Mouse (Mus musculus): ENCODE measurements at regions not wholly inside any gene's neighbourhood (a gene's known extent, or its start where the extent isn't known, plus 50 kb on each side); places are given as distances from the start of the nearest gene placed in this dataset.

DNA sequence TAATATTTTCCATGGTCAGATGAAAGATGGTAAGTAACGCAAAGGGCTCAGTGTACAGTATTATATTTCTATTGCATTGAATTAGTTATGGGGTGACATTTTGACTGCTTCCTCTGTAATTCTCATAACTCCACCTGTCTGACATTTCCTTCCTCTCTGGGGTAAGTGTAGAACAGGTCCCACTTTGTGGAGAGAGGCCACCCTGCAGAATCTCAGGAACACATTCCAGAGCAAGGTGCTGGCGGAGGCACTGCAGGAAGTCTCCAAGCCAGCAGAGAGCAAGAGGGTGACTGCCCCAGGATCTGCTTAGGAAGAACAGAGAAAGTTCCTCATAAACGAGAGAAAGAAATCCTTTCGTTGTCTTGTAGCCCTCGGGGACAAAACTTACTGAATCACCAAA, 95.4 kb upstream of the Hes1 start:
- no peak for DNase-seq

DNA sequence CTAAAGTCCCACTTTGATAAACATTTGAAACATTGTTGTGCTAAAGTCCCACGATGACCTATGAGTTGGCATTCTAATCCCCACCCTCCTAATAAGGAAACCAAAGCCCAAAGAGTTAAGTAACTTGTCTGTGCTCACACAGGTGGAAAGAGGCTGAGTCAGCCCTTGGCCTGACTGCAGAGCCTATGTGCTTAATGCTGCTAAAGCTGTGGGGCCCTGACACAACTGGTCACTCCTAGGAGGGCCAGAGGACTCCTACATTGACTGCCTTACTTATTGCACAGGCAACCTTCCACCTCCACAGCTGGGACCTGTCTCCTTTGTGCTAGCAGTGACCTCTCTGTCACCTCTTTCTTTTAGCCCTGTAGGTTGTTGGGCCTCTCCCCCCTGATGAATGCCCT, 91.4 kb upstream of the Hes1 start:
- no peak for DNase-seq

GRCm38 (mm10) chr16:29973250-29973649, 90.9 kb upstream of the Hes1 start:
- no peak for DNase-seq

- DNase-seq: no peak
Observed at GRCm38 (mm10) chr16:29975800-29976199, 88.4 kb upstream of the Hes1 start.

- DNase-seq: no peak
Observed at GRCm38 (mm10) chr16:29977011-29977410, 87.2 kb upstream of the Hes1 start.

GRCm38 (mm10) chr16:29977711-29978110, 86.5 kb upstream of the Hes1 start:
- DNase-seq: no peak

DNA sequence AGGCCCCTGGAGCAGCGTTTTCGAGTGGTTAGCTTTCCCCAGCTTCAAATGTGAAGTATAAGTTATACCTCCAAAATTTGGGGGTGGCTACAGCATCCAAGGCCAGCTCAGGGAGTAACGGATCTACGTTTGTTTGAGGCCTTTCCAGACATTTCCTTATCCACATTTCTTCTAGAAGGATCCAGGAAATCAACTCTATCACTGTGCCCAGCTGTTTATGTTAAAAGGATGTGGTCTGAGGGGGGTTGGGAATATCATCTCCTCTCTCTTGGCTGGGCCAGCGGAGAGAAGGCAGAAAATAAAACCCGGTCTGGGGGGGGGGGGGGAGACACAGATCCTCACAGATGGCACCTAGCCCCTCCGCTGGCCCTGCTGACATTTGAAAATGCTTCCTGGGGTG, 85.1 kb upstream of the Hes1 start:
- no peak for DNase-seq

DNA sequence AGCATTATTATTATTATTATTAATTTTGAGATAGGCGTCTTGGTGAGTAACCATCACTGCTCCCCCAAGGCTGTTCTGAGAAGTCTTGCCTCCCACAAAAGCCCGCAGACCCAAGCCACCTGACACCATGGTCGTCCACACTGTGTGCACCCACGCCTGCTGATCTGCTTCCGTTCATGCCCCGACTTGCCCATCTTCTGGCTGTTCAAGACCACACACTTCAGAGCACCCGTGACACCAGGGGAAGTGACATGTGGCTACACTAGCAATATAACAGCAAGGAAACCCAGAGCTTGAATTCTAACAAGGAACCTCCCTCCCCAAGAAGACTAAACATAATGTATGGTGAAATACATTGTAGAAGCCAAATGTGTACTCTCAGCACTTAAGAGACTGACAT, 82.6 kb upstream of the Hes1 start:
- DNase-seq: no peak

- DNase-seq: no peak
Observed at GRCm38 (mm10) chr16:29982224-29982785, 81.9 kb upstream of the Hes1 start.

- no peak for DNase-seq
Observed at GRCm38 (mm10) chr16:29983161-29983560, 81.0 kb upstream of the Hes1 start.

- DNase-seq: no peak
Observed at GRCm38 (mm10) chr16:29985126-29985931, 78.9 kb upstream of the Hes1 start.

- no peak for DNase-seq
Observed at GRCm38 (mm10) chr16:29987595-29987994, 76.6 kb upstream of the Hes1 start.

DNA sequence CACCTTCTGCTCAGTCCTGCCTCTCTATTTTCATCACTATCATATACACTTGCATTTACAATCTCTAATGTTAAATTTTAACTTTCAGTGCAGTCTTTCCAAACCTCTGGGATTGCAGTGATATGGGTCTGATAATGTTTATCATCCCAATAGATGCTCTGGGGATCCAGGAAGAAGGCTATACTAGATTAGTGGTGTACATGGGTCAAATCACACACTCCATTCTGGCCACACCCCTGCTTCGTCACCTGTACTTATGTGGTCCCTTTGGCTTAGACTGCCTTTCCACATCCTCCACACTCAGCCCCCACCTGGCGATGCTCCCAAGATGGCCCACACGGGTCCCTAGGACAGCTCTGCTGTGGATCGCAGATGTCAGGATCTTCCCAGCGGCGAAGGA, 76.2 kb upstream of the Hes1 start:
- no peak for DNase-seq

DNA sequence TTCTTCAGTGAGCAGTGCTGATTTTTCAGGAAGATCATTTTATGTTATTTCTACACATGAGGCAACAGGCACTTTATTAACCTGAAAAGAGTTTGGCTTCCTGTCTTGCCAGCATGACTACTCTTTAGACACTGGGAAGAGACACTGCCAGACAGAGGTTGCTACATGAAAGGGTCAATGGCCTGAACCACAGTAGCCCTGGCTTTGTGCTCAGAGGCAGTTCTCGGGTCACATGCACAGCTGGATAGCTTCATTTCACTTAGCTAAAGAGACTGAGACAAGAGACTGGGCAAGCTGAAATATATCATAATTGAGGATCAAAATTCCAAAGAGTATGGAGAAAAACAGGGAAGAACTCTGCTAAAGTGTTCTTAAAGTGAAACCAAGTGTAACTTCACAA, 74.9 kb upstream of the Hes1 start:
- DNase-seq: no peak

DNA sequence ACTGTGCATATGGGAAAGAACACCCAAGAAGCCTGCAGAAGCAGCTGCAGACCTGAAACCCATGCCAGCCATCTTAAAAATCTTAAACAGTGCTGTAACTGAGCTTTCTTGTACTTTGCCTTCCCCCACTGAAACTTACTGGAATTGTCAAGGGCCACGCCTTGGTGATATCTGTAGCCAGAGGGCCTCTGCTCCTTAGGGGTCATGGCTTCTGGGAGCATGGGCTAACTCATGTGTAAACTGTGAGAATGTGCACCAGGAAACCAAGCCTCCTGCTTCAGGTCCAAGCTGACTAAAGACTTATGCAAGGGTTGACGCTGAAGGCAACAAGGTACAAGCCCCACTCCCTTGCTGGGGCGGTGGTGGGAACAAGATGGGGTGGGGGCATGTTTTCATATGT, 73.8 kb upstream of the Hes1 start:
- DNase-seq: no peak

DNA sequence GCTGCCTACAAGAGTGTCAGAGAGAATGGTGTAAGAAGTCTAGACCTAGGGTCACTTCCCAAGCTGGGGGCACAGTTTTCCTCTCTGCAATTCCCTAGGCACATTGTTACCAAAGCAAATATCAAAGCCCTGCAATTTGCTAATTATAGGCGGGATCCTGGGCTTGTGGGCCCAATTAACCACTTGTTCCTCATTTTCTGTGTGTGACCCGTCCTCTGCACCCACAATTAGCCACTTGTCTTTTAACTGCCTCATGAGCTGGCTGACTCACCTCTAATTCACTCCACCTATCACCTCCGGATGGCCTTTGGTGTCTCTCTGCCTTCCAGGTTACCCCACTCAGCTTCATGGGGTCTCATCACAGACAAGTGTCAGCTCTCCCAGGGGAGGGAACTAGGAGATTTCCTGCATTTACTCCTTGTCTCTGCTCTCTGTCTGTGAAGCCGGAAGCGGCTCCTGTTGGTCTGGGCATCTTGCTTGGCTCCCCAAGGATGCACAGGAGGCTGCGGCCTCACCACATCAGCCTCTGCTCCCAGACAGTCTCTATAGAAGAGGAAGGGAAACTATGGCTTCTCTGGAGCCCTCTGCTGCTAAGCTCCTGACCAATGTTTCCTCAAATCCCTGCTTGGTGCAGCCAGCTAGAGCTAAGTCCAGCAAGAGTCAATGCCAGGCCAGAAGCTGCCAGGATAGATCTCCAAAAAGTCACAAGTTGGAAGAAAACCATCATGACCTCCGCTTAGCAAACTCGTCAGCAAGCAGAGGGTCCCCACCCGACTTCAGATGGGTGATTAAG, 73.2 kb upstream of the Hes1 start:
- no peak for DNase-seq

DNA sequence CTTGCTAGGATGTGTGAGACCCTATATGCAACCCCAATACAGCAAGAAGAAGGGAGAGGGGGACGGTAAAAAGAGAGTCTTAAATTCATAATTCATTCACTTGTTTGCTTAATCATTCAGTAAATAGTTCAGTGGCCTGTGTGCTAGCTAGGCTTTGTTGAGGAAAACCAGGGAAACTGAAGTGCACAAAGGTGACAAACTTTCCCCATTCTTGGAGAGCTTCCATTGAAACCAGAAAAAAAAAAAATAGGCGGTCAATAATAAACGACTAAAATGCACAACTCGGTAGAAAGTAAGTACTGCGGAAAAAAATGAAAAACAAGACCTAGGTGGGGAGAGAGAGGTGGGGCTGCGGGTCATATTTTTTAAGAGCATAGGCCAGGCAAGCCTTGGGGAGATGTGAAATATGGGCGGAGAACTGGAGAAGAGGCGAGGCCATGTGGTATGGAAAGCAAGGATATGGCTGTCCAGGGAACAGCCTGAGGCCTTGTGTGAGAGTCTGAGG, 72.3 kb upstream of the Hes1 start:
- no peak for DNase-seq

- DNase-seq: no peak
Observed at GRCm38 (mm10) chr16:29993111-29993510, 71.1 kb upstream of the Hes1 start.

GRCm38 (mm10) chr16:29993535-29993934, 70.6 kb upstream of the Hes1 start:
- DNase-seq: no peak

DNA sequence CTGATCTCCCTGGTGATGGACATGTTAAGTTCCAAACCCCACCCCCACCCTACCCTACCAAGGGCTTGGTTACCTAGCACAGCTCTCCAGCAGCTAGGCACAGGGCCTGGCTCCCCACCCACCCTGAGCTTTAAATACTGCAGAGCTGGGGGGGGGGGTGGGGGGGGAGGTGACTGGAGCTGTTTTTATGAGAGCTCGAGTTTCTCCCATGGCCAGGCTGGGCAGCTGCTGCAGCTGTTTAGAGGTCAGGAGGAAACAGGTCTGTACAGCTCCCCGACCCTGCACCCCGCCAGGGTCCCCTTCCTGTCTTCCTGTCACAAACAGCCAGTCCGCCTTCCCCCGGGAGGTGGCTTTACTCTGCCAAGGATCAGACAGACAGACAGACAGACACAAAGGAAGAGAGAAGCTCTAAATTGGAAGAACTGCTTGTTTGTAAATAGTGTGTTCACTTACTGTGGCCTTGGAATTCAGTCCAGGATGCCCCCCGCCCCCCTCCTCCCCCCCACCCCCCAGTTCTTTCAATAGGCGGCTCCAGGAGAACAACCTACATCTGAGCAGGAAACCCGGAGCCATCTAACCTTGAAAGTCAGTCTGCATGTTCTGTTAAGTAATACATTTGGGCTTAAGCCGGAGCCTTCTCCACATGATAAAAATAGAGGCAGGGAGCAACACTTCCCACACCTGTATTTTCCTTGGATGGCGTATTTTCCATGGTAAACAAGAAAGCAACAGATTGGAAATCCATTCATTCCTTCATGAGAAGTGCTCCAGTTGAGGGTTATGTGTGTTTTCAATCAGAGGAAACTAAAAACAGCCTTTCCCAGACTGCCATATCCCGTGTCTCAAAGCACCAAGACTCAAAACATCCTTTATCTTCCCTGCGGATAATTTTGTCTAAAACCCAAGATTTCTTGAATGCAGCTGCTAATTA, 67.8 kb upstream of the Hes1 start:
- DNase-seq: no peak

GRCm38 (mm10) chr16:30000166-30000565, 64.0 kb upstream of the Hes1 start:
- no peak for DNase-seq

- no peak for DNase-seq
Observed at GRCm38 (mm10) chr16:30005124-30005523, 59.1 kb upstream of the Hes1 start.

GRCm38 (mm10) chr16:30006826-30007225, 57.4 kb upstream of the Hes1 start:
- no peak for DNase-seq
